Mouse (Mus musculus) telencephalon, adult 2 months (tissue): ENCODE measurements around the gene Gm20388.

Experiments used
- DNase-seq: peaks from one replicate; pipeline ENCODE4 v3.0.0-alpha.2; 2011; ENCODE audit warnings: low read depth, low spot score

Gene Gm20388

GRCm38 (mm10) chr8:121844765-121845164 lies 1934.1 kb downstream of the Gm20388 start:
- no peak for DNase-seq

- DNase-seq: no peak
Observed at GRCm38 (mm10) chr8:121846815-121847214, 1936.2 kb downstream of the Gm20388 start.

- DNase-seq: no peak
Observed at GRCm38 (mm10) chr8:121847261-121847822, 1936.7 kb downstream of the Gm20388 start.

- no peak for DNase-seq
Observed at GRCm38 (mm10) chr8:121847987-121848386, 1937.3 kb downstream of the Gm20388 start.

- DNase-seq: no peak
Observed at GRCm38 (mm10) chr8:121848495-121848894, 1937.9 kb downstream of the Gm20388 start.

GRCm38 (mm10) chr8:121849303-121849702 lies 1938.7 kb downstream of the Gm20388 start:
- no peak for DNase-seq

GRCm38 (mm10) chr8:121850018-121850417 lies 1939.4 kb downstream of the Gm20388 start:
- peak; percentile 60 for DNase-seq

- DNase-seq: no peak
Observed at GRCm38 (mm10) chr8:121850436-121850820, 1939.8 kb downstream of the Gm20388 start.

- peak; percentile 92 for DNase-seq
Observed at GRCm38 (mm10) chr8:121850821-121851470, 1940.3 kb downstream of the Gm20388 start.

- no peak for DNase-seq
Observed at GRCm38 (mm10) chr8:121851716-121852115, 1941.1 kb downstream of the Gm20388 start.

GRCm38 (mm10) chr8:121852464-121852863 lies 1941.8 kb downstream of the Gm20388 start:
- no peak for DNase-seq

GRCm38 (mm10) chr8:121853586-121853985 lies 1942.9 kb downstream of the Gm20388 start:
- no peak for DNase-seq

GRCm38 (mm10) chr8:121856071-121856746 lies 1945.6 kb downstream of the Gm20388 start:
- no peak for DNase-seq

GRCm38 (mm10) chr8:121857331-121857730 lies 1946.7 kb downstream of the Gm20388 start:
- DNase-seq: no peak

- no peak for DNase-seq
Observed at GRCm38 (mm10) chr8:121857747-121858146, 1947.1 kb downstream of the Gm20388 start.

- no peak for DNase-seq
Observed at GRCm38 (mm10) chr8:121861276-121861675, 1950.6 kb downstream of the Gm20388 start.

- no peak for DNase-seq
Observed at GRCm38 (mm10) chr8:121861806-121862548, 1951.3 kb downstream of the Gm20388 start.

- DNase-seq: no peak
Observed at GRCm38 (mm10) chr8:121865356-121865755, 1954.7 kb downstream of the Gm20388 start.

- DNase-seq: no peak
Observed at GRCm38 (mm10) chr8:121868196-121868595, 1957.6 kb downstream of the Gm20388 start.

- DNase-seq: no peak
Observed at GRCm38 (mm10) chr8:121868896-121869295, 1958.3 kb downstream of the Gm20388 start.

- DNase-seq: no peak
Observed at GRCm38 (mm10) chr8:121870190-121870589, 1959.5 kb downstream of the Gm20388 start.

GRCm38 (mm10) chr8:121871833-121872440 lies 1961.3 kb downstream of the Gm20388 start:
- DNase-seq: no peak
